Mouse (Mus musculus) MEL-GATA-1-ER (cell line): ENCODE results near the gene Osbp.
A peak's percentile ranks its signal among the peaks of the same experiment; 100 is the strongest.

Source experiments
- DNase-seq: peaks from one replicate; pipeline ENCODE4 v3.0.0-alpha.2; 2012; ENCODE audit warnings: low read depth; ENCODE audit errors: extremely low read depth

The Osbp gene

GRCm38 (mm10) chr19:11987841-11988240, 22.1 kb downstream of the Osbp start:
- DNase-seq = no peak

- no peak for DNase-seq
Observed at GRCm38 (mm10) chr19:11989334-11989733, 23.6 kb downstream of the Osbp start.

- DNase-seq = no peak
Observed at GRCm38 (mm10) chr19:11992034-11992433, 26.3 kb downstream of the Osbp start.

GRCm38 (mm10) chr19:11992441-11993029, 26.8 kb downstream of the Osbp start:
- DNase-seq = no peak

GRCm38 (mm10) chr19:11994703-11995431, 29.1 kb downstream of the Osbp start:
- DNase-seq = no peak

GRCm38 (mm10) chr19:11995722-11996448, 30.1 kb downstream of the Osbp start:
- no peak for DNase-seq

- DNase-seq = peak; percentile 34
Observed at GRCm38 (mm10) chr19:12001686-12002085, 35.9 kb downstream of the Osbp start.

- DNase-seq = peak; percentile 94
Observed at GRCm38 (mm10) chr19:12002125-12002524, 36.4 kb downstream of the Osbp start.

GRCm38 (mm10) chr19:12002791-12003190, 37.0 kb downstream of the Osbp start:
- DNase-seq = peak; percentile 33

GRCm38 (mm10) chr19:12003568-12003967, 37.8 kb downstream of the Osbp start:
- DNase-seq = no peak

- DNase-seq = peak; percentile 77
Observed at GRCm38 (mm10) chr19:12004216-12005008, 38.7 kb downstream of the Osbp start.

GRCm38 (mm10) chr19:12005376-12006360, 39.9 kb downstream of the Osbp start:
- peak; percentile 83 for DNase-seq

- DNase-seq = peak; percentile 35
Observed at GRCm38 (mm10) chr19:12006361-12006947, 40.7 kb downstream of the Osbp start.

GRCm38 (mm10) chr19:12007105-12007931, 41.6 kb downstream of the Osbp start:
- DNase-seq = peak; percentile 64

GRCm38 (mm10) chr19:12008410-12009380, 43.0 kb downstream of the Osbp start:
- peak; percentile 54 for DNase-seq

- DNase-seq = peak; percentile 94
Observed at GRCm38 (mm10) chr19:12009501-12010280, 44.0 kb downstream of the Osbp start.

- peak; percentile 36 for DNase-seq
Observed at GRCm38 (mm10) chr19:12010281-12010771, 44.6 kb downstream of the Osbp start.
